15 mouse cellular contexts compared by ENCODE assay signal in genomic region chr5:46488140-46488942, GRCm38 (mm10).
DNase-seq lines count a peak whose midpoint lies in the region; ATAC-seq and TF ChIP-seq lines count a peak whose summit lies in the region.
"Had no signal": no experiment of that assay in that cellular context is flagged by ENCODE, and none has a peak within 500 bp of the region (broad histone marks: within the 10 kb centered on the region; RNA-seq: fewer than 3 reads in every experiment).

No protein-coding gene starts in this region.

- ATAC-seq in heart, embryonic 14.5 days (ENCODE audit: insufficient number of reproducible peaks, insufficient read depth, low FRiP score, low read depth) = peak; percentile 85
- ATAC-seq in lung, embryonic 16.5 days (ENCODE audit: low read depth) = peak; percentile 57; the same call in 1 of the 2 replicates
- peak; percentile 77 for ATAC-seq in erythroid progenitor cell, adult 5-6 weeks (replicated peaks; ENCODE audit: low FRiP score, poor library complexity, severe bottlenecking)
- peak; percentile 57 for ATAC-seq in liver, postnatal 0 days
- ATAC-seq in activated CD4-positive, CD25-positive, alpha-beta regulatory T cell, adult 4 months = no peak
- ATAC-seq: intestine, postnatal 0 days had no signal

- H3K4me3 ChIP-seq in heart, embryonic 14.5 days (ENCODE audit: control insufficient read depth in 1 of 2, insufficient read depth in 1 of 2, low read depth in 1 of 2, low read length in 2 of 2) = no peak overlapping the region
- no peak overlapping the region for H3K4me3 ChIP-seq in lung, embryonic 16.5 days (ENCODE audit: low read length)
- H3K4me3 ChIP-seq in liver, postnatal 0 days (ENCODE audit: low read depth, low read length) = no peak overlapping the region
- H3K4me3 ChIP-seq: erythroblast, embryonic 14.5 days; hindbrain, embryonic 12.5 days had no signal

- no peaks in the 10 kb centered on the region for H3K36me3 ChIP-seq in heart, embryonic 14.5 days (ENCODE audit: control insufficient read depth, insufficient read depth, low read length)
- no peaks in the 10 kb centered on the region for H3K36me3 ChIP-seq in lung, embryonic 16.5 days (ENCODE audit: control insufficient read depth, insufficient read depth, low read length)
- no peaks in the 10 kb centered on the region for H3K36me3 ChIP-seq in liver, postnatal 0 days (replicated peaks; ENCODE audit: insufficient read depth, low read length)
- H3K36me3 ChIP-seq: hindbrain, embryonic 12.5 days had no signal

- no peak for DNase-seq in heart, adult 9 months (ENCODE audit: low spot score in 2 of 2)
- DNase-seq in lung, adult 18-20 months = no peak
- no peak for DNase-seq in liver, postnatal 0 days
- no peak for DNase-seq in urinary bladder, postnatal 10 days (ENCODE audit: low spot score)
- DNase-seq: cerebellum, adult 11 months; gastrocnemius, postnatal 14 days; right cerebral cortex, postnatal 14 days; thymus, adult 18-20 months had no signal

- H3K27me3 ChIP-seq in heart, embryonic 14.5 days (ENCODE audit: control insufficient read depth, insufficient read depth, low read length) = no peaks in the 10 kb centered on the region
- H3K27me3 ChIP-seq in lung, embryonic 16.5 days (ENCODE audit: control insufficient read depth, insufficient read depth, low read depth, low read length) = no peaks in the 10 kb centered on the region
- no peaks in the 10 kb centered on the region for H3K27me3 ChIP-seq in liver, postnatal 0 days (ENCODE audit: insufficient read depth, low read length)
- H3K27me3 ChIP-seq: hindbrain, embryonic 12.5 days had no signal

- peak overlapping the region in 1 of 2 experiments; percentile 4; a peak in 1 of 4 replicates for H3K27ac ChIP-seq in heart, embryonic 14.5 days (replicated peaks in 1 of 2; ENCODE audit: control insufficient read depth in 1 of 2, insufficient read depth in 1 of 2, low read depth in 2 of 2, low read length in 2 of 2)
- H3K27ac ChIP-seq in lung, embryonic 16.5 days (ENCODE audit: low read length) = no peak overlapping the region
- H3K27ac ChIP-seq in liver, postnatal 0 days (ENCODE audit: low read depth) = no peak overlapping the region
- H3K27ac ChIP-seq: hindbrain, embryonic 12.5 days had no signal

- no peak for TF ChIP-seq CTCF in liver, postnatal 0 days (IDR thresholded peaks at IDR 0.05; ENCODE audit: low read depth)

- WGBS in heart, embryonic 14.5 days = 29% methylated on average over 6 of the region's 6 CpGs
- WGBS in lung, embryonic 16.5 days = 37% methylated on average over 6 of the region's 6 CpGs
- WGBS in liver, postnatal 0 days (ENCODE audit: insufficient replicate concordance) = 32% methylated on average over 6 of the region's 6 CpGs

- H3K4me1 ChIP-seq in heart, embryonic 14.5 days (ENCODE audit: control insufficient read depth in 2 of 2, insufficient read depth in 2 of 2, low read length in 2 of 2) = no peaks in the 10 kb centered on the region
- peaks cover 4% of the 10 kb centered on the region; the same call in 1 of the 2 replicates for H3K4me1 ChIP-seq in lung, embryonic 16.5 days (replicated peaks; ENCODE audit: control insufficient read depth, insufficient read depth, low read length)
- no peaks in the 10 kb centered on the region for H3K4me1 ChIP-seq in liver, postnatal 0 days (ENCODE audit: insufficient read depth)
- H3K4me1 ChIP-seq: hindbrain, embryonic 12.5 days had no signal

- H3K9me3 ChIP-seq in heart, embryonic 14.5 days (ENCODE audit: control insufficient read depth, low read length) = no peaks in the 10 kb centered on the region
- H3K9me3 ChIP-seq in lung, embryonic 16.5 days (ENCODE audit: control insufficient read depth, low read length) = no peaks in the 10 kb centered on the region
- H3K9me3 ChIP-seq in liver, postnatal 0 days (ENCODE audit: low read length) = no peaks in the 10 kb centered on the region
- H3K9me3 ChIP-seq: hindbrain, embryonic 12.5 days had no signal

- no peak overlapping the region for H3K4me2 ChIP-seq in heart, embryonic 14.5 days (ENCODE audit: low read length)
- H3K4me2 ChIP-seq in lung, embryonic 16.5 days (ENCODE audit: low read depth, low read length) = no peak overlapping the region
- no peak overlapping the region for H3K4me2 ChIP-seq in liver, postnatal 0 days (ENCODE audit: low read depth, low read length)
- H3K4me2 ChIP-seq: hindbrain, embryonic 12.5 days had no signal

- no peak overlapping the region for H3K9ac ChIP-seq in heart, embryonic 14.5 days (ENCODE audit: low read length)
- no peak overlapping the region for H3K9ac ChIP-seq in lung, embryonic 16.5 days (ENCODE audit: low read length)
- H3K9ac ChIP-seq in liver, postnatal 0 days (replicated peaks) = no peak overlapping the region
- H3K9ac ChIP-seq: hindbrain, embryonic 12.5 days had no signal

- peak; percentile 88 for TF ChIP-seq EP300 in liver, postnatal 0 days (IDR thresholded peaks at IDR 0.05; ENCODE audit: low read depth)
